Mouse (Mus musculus) adrenal gland, postnatal 25 days (tissue): Measurements from ENCODE around the gene Rpl5. TPM values are rescaled to one million over a fixed set of nuclear protein-coding genes. Genes with fewer than 3 reads are reported as not detected.
"Not testable (repeated sequence)": the region's sequence is repeated elsewhere in the genome, so short reads cannot be mapped to it uniquely, and the experiment has no call there.

Experiments used
- DNase-seq: peaks from one replicate; pipeline ENCODE4 v3.0.0; 2021; ENCODE audit warnings: mixed read lengths
- total RNA-seq: library from RNA; stranded (reverse); gene quantifications from 2 replicates; pipeline ENCODE4 v1.2.3, GENCODE M21; 2021

Rpl5 gene
- total RNA-seq, 1 experiment from 2014 or later = 71.3 TPM

GRCm38 (mm10) chr5:107896265-107896664 lies 4.0 kb upstream of the Rpl5 start:
- no peak for DNase-seq

GRCm38 (mm10) chr5:107901014-107901615 lies 813 bp downstream of the Rpl5 start:
- DNase-seq = no peak

- no peak for DNase-seq
Observed at GRCm38 (mm10) chr5:107904325-107904724, 4.0 kb downstream of the Rpl5 start.

- no peak for DNase-seq
Observed at GRCm38 (mm10) chr5:107908514-107909110, 8.3 kb downstream of the Rpl5 start.

- DNase-seq = no peak
Observed at GRCm38 (mm10) chr5:107909668-107910067, 9.4 kb downstream of the Rpl5 start.

GRCm38 (mm10) chr5:107910084-107910616 lies 9.8 kb downstream of the Rpl5 start:
- DNase-seq = no peak

- DNase-seq = no peak
Observed at GRCm38 (mm10) chr5:107911012-107911411, 10.7 kb downstream of the Rpl5 start.

GRCm38 (mm10) chr5:107915280-107915679 lies 15.0 kb downstream of the Rpl5 start:
- DNase-seq = no peak

GRCm38 (mm10) chr5:107921400-107922252 lies 21.3 kb downstream of the Rpl5 start:
- DNase-seq = no peak

GRCm38 (mm10) chr5:107922836-107923235 lies 22.5 kb downstream of the Rpl5 start:
- DNase-seq = no peak

GRCm38 (mm10) chr5:107924564-107924963 lies 24.3 kb downstream of the Rpl5 start:
- DNase-seq = no peak

GRCm38 (mm10) chr5:107926550-107927249 lies 26.4 kb downstream of the Rpl5 start:
- no peak for DNase-seq

- DNase-seq = no peak
Observed at GRCm38 (mm10) chr5:107932556-107932955, 32.3 kb downstream of the Rpl5 start.

GRCm38 (mm10) chr5:107933202-107933974 lies 33.1 kb downstream of the Rpl5 start:
- DNase-seq = no peak

- no peak for DNase-seq
Observed at GRCm38 (mm10) chr5:107934770-107935543, 34.7 kb downstream of the Rpl5 start.

- DNase-seq = no peak
Observed at GRCm38 (mm10) chr5:107936625-107937389, 36.5 kb downstream of the Rpl5 start.

GRCm38 (mm10) chr5:107938483-107938882 lies 38.2 kb downstream of the Rpl5 start:
- DNase-seq = not testable (repeated sequence)

- no peak for DNase-seq
Observed at GRCm38 (mm10) chr5:107938886-107939285, 38.6 kb downstream of the Rpl5 start.

GRCm38 (mm10) chr5:107939701-107940100 lies 39.4 kb downstream of the Rpl5 start:
- no peak for DNase-seq

GRCm38 (mm10) chr5:107941222-107941621 lies 40.9 kb downstream of the Rpl5 start:
- no peak for DNase-seq
